Mouse (Mus musculus) forebrain, embryonic 12.5 days (tissue): Measurements from ENCODE around the gene Btg2. TPM values are rescaled to one million over a fixed set of nuclear protein-coding genes. Genes with fewer than 3 reads are reported as not detected.

ENCODE experiments used
- ATAC-seq: fragments of 200-750 bp; cut with Nextera tagmentation; 2 replicates; pipeline ENCODE4 v1.8.0; 2017; ENCODE audit warnings: moderate TSS enrichment; ENCODE audit not compliant: low FRiP score
- H3K27ac ChIP-seq: fragments of 300-500 bp; sonication (generic); 2 replicates; pipeline ENCODE4 v1.5.1; 2016; ENCODE audit warnings: mild to moderate bottlenecking
- H3K27me3 ChIP-seq: fragments of 300-500 bp; sonication (generic); 2 replicates; pipeline ENCODE4 v1.6.1; 2016; ENCODE audit warnings: mild to moderate bottlenecking
- H3K36me3 ChIP-seq: fragments of 300-500 bp; sonication (generic); replicated peaks from 2 replicates; pipeline ENCODE4 v1.6.1; 2016; ENCODE audit warnings: mild to moderate bottlenecking
- H3K4me1 ChIP-seq: fragments of 300-500 bp; sonication (generic); 2 replicates; pipeline ENCODE4 v1.6.1; 2016
- H3K4me2 ChIP-seq: fragments of 300-500 bp; sonication (generic); 2 replicates; pipeline ENCODE4 v1.6.1; 2016; ENCODE audit warnings: mild to moderate bottlenecking, moderate library complexity
- H3K4me3 ChIP-seq: fragments of 300-500 bp; sonication (generic); replicated peaks from 2 replicates; pipeline ENCODE4 v1.5.1; 2016; ENCODE audit warnings: mild to moderate bottlenecking
- H3K9ac ChIP-seq: fragments of 300-500 bp; sonication (generic); 2 replicates; pipeline ENCODE4 v1.6.1; 2016; ENCODE audit warnings: mild to moderate bottlenecking
- H3K9me3 ChIP-seq: fragments of 300-500 bp; sonication (generic); 2 replicates; pipeline ENCODE4 v1.6.1; 2016
- whole genome bisulfite sequencing: fragments of 180-500 bp; shearing (Covaris S2); methylation state at CpG from one replicate; pipeline ENCODE4 v1.1.7; 2016; 5-methylcytosine and 5-hydroxymethylcytosine counted together
- polyA plus RNA-seq: library from polyadenylated mRNA; unstranded; fragments of >200 nt; fragmentation: Nextera tagmentation; extraction: Ambion mirVana; gene quantifications from 2 replicates; pipeline ENCODE4 v1.2.1, GENCODE M21; 2016

Btg2 gene
- polyA plus RNA-seq, 1 experiment from 2014 or later = 128 TPM

- Histone ChIP-seq H3K27me3 (no peaks in the 10 kb centered on the region), H3K4me1 (peaks cover 84% of the 10 kb centered on the region), H3K27ac (peak overlapping the region; percentile 57; the same call in 1 of the 2 replicates), H3K36me3 (peaks cover 33% of the 10 kb centered on the region), H3K4me2 (0 out of 2 replicates have a peak overlapping the region, but pooled peaks have one; percentile 81), H3K4me3 (0 out of 2 replicates have a peak overlapping the region, but pooled peaks have one; percentile 8), H3K9ac (no peak overlapping the region), H3K9me3 (no peaks in the 10 kb centered on the region)
- 89% methylated on average over 10 of the region's 10 CpGs for WGBS
- ATAC-seq = no peak
These were observed 4.3 kb downstream of the Btg2 start for GRCm38 (mm10) chr1:134074606-134075005.

GRCm38 (mm10) chr1:134074184-134074583 lies 4.7 kb downstream of the Btg2 start:
- peak overlapping the region; percentile 57; the same call in 1 of the 2 replicates for H3K27ac ChIP-seq
- WGBS = 52% methylated on average over 3 of the region's 3 CpGs

GRCm38 (mm10) chr1:134073658-134074057 lies 5.3 kb downstream of the Btg2 start:
- H3K27me3 ChIP-seq = no peaks in the 10 kb centered on the region
- no peak overlapping the region; the same call in 1 of the 2 replicates for H3K4me2 ChIP-seq
- ATAC-seq = no peak
- H3K9ac ChIP-seq = no peak overlapping the region
- H3K4me1 ChIP-seq = peaks cover 82% of the 10 kb centered on the region
- no peak overlapping the region for H3K4me3 ChIP-seq
- WGBS = 91% methylated on average over 1 of the region's 1 CpGs
- peaks cover 33% of the 10 kb centered on the region for H3K36me3 ChIP-seq
- peak overlapping the region; percentile 93; the same call in 1 of the 2 replicates for H3K27ac ChIP-seq
- no peaks in the 10 kb centered on the region for H3K9me3 ChIP-seq

More at GRCm38 (mm10) chr1:134074184-134074583, 4.7 kb downstream of the Btg2 start:
- H3K27me3 ChIP-seq = no peaks in the 10 kb centered on the region
- 0 out of 2 replicates have a peak overlapping the region, but pooled peaks have one; percentile 81 for H3K4me2 ChIP-seq
- H3K36me3 ChIP-seq = peaks cover 33% of the 10 kb centered on the region
- H3K4me3 ChIP-seq = no peak overlapping the region
- peaks cover 82% of the 10 kb centered on the region for H3K4me1 ChIP-seq
- ATAC-seq = no peak
- no peaks in the 10 kb centered on the region for H3K9me3 ChIP-seq
- H3K9ac ChIP-seq = no peak overlapping the region

- peak overlapping the region; percentile 93 for H3K27ac ChIP-seq
- no peaks in the 10 kb centered on the region for H3K27me3 ChIP-seq
- H3K4me2 ChIP-seq = no peak overlapping the region
- peaks cover 87% of the 10 kb centered on the region for H3K4me1 ChIP-seq
- H3K36me3 ChIP-seq = peaks cover 33% of the 10 kb centered on the region
- H3K4me3 ChIP-seq = no peak overlapping the region
- no peak overlapping the region for H3K9ac ChIP-seq
- H3K9me3 ChIP-seq = no peaks in the 10 kb centered on the region
- ATAC-seq = no peak
- WGBS = 88% methylated on average over 6 of the region's 6 CpGs
These were observed 5.8 kb downstream of the Btg2 start for GRCm38 (mm10) chr1:134073061-134073564.

- peak; percentile 50; the same call in 1 of the 2 replicates for ATAC-seq
- H3K27ac ChIP-seq = peak overlapping the region; percentile 93
- H3K4me3 ChIP-seq = no peak overlapping the region
- H3K9ac ChIP-seq = 0 out of 2 replicates have a peak overlapping the region, but pooled peaks have one; percentile 29
- H3K4me2 ChIP-seq = no peak overlapping the region
- no peaks in the 10 kb centered on the region for H3K9me3 ChIP-seq
- no peaks in the 10 kb centered on the region for H3K27me3 ChIP-seq
- H3K4me1 ChIP-seq = peaks cover 89% of the 10 kb centered on the region
- peaks cover 23% of the 10 kb centered on the region for H3K36me3 ChIP-seq
- WGBS = 14% methylated on average over 10 of the region's 10 CpGs
These were observed 7.4 kb downstream of the Btg2 start for GRCm38 (mm10) chr1:134071411-134072018.

- H3K27ac ChIP-seq = peak overlapping the region; percentile 93
- ATAC-seq = no peak
- H3K4me1 ChIP-seq = peaks cover 90% of the 10 kb centered on the region
These were observed 8.7 kb downstream of the Btg2 start for GRCm38 (mm10) chr1:134070099-134070669.

GRCm38 (mm10) chr1:134067143-134067619 lies 11.7 kb downstream of the Btg2 start:
- H3K4me1 ChIP-seq = peaks cover 91% of the 10 kb centered on the region
- H3K36me3 ChIP-seq = no peaks in the 10 kb centered on the region
- H3K4me2 ChIP-seq = no peak overlapping the region; the same call in 1 of the 2 replicates
- no peak overlapping the region for H3K4me3 ChIP-seq
- H3K27ac ChIP-seq = peak overlapping the region; percentile 65
- 8% methylated on average over 8 of the region's 8 CpGs for WGBS
- H3K9ac ChIP-seq = peak overlapping the region; percentile 26; the same call in 1 of the 2 replicates
- H3K9me3 ChIP-seq = no peaks in the 10 kb centered on the region
- no peak for ATAC-seq
- no peaks in the 10 kb centered on the region for H3K27me3 ChIP-seq

More at GRCm38 (mm10) chr1:134070099-134070669, 8.7 kb downstream of the Btg2 start:
- Histone ChIP-seq H3K36me3 (peaks cover 9% of the 10 kb centered on the region; the same call in 1 of the 2 replicates), H3K27me3 (no peaks in the 10 kb centered on the region), H3K4me3 (no peak overlapping the region), H3K4me2 (no peak overlapping the region), H3K9ac (no peak overlapping the region; the same call in 1 of the 2 replicates), H3K9me3 (no peaks in the 10 kb centered on the region)
- WGBS = 63% methylated on average over 8 of the region's 8 CpGs

GRCm38 (mm10) chr1:134066554-134066953 lies 12.4 kb downstream of the Btg2 start:
- WGBS = 57% methylated on average over 3 of the region's 3 CpGs
- H3K27ac ChIP-seq = peak overlapping the region; percentile 65
- no peak for ATAC-seq
- no peak overlapping the region for H3K4me2 ChIP-seq
- no peak overlapping the region for H3K4me3 ChIP-seq
- H3K9me3 ChIP-seq = no peaks in the 10 kb centered on the region
- peaks cover 91% of the 10 kb centered on the region for H3K4me1 ChIP-seq
- no peaks in the 10 kb centered on the region for H3K36me3 ChIP-seq
- no peak overlapping the region for H3K9ac ChIP-seq
- H3K27me3 ChIP-seq = no peaks in the 10 kb centered on the region

GRCm38 (mm10) chr1:134065241-134065809 lies 13.6 kb downstream of the Btg2 start:
- peaks cover 92% of the 10 kb centered on the region for H3K4me1 ChIP-seq
- H3K36me3 ChIP-seq = no peaks in the 10 kb centered on the region
- H3K9ac ChIP-seq = no peak overlapping the region
- no peaks in the 10 kb centered on the region for H3K9me3 ChIP-seq
- H3K4me2 ChIP-seq = no peak overlapping the region
- WGBS = 72% methylated on average over 4 of the region's 4 CpGs
- ATAC-seq = no peak
- no peak overlapping the region for H3K4me3 ChIP-seq
- no peaks in the 10 kb centered on the region for H3K27me3 ChIP-seq
- peak overlapping the region; percentile 97 for H3K27ac ChIP-seq

- Histone ChIP-seq H3K27ac (peak overlapping the region; percentile 97), H3K27me3 (no peaks in the 10 kb centered on the region), H3K4me1 (peaks cover 91% of the 10 kb centered on the region), H3K9ac (peak overlapping the region; percentile 39; the same call in 1 of the 2 replicates), H3K9me3 (no peaks in the 10 kb centered on the region), H3K36me3 (no peaks in the 10 kb centered on the region), H3K4me3 (no peak overlapping the region), H3K4me2 (peak overlapping the region; percentile 41)
- WGBS = 66% methylated on average over 2 of the region's 2 CpGs
- ATAC-seq = no peak
These were observed 14.6 kb downstream of the Btg2 start for GRCm38 (mm10) chr1:134064296-134064831.

- Histone ChIP-seq H3K27me3 (no peaks in the 10 kb centered on the region), H3K9me3 (no peaks in the 10 kb centered on the region), H3K36me3 (no peaks in the 10 kb centered on the region), H3K4me2 (peak overlapping the region; percentile 41), H3K9ac (peak overlapping the region; percentile 39; the same call in 1 of the 2 replicates), H3K4me1 (peaks cover 97% of the 10 kb centered on the region), H3K27ac (peak overlapping the region; percentile 97), H3K4me3 (0 out of 2 replicates have a peak overlapping the region, but pooled peaks have one; percentile 8)
- ATAC-seq = no peak; the same call in none of the 2 replicates
- 3% methylated on average over 9 of the region's 9 CpGs for WGBS
These were observed 15.2 kb downstream of the Btg2 start for GRCm38 (mm10) chr1:134063773-134064125.
